8 mouse cellular contexts compared by ENCODE assay signal in the genomic region with DNA sequence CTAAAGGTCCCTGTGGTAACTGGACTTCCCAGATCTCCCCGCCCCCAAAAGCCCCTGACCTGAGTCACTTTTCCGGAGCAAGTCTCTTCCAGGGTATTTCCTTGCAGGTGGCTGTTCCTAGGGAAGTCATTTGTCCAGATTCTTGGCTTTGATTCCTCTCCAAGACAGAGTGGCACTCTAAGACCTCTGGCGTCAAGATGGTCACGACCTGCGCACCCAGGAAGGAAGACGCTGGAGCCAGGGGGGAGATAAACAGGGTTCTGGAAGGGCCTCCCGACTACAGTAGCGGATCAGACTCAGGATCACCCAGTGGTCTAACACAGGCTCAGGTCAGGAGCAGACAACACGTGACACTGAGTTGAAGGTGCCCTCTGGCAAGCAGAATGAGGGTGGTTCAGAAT. TPM values are rescaled to one million over a fixed set of nuclear protein-coding genes. Genes with fewer than 3 reads are reported as not detected.
DNase-seq lines count a peak whose midpoint lies in the region; ATAC-seq lines count a peak whose summit lies in the region.

A gene (minus strand): TSS at position 335 of the 401 bp plus-strand sequence.

- no peak for DNase-seq in gastrocnemius, postnatal 4 days (ENCODE audit: low spot score in 2 of 2)
- no peak for DNase-seq in gastrocnemius, adult 18-20 months (ENCODE audit: low spot score)
- DNase-seq in embryonic facial prominence, embryonic 11.5 days (ENCODE audit: low spot score): no peak
- peak; percentile 17 to 25 for DNase-seq in heart, postnatal 14 days
- DNase-seq in large intestine, adult 2 months (ENCODE audit: low read depth, low spot score): no peak
- peak; percentile 19 for DNase-seq in lung, postnatal 14 days
- no peak for DNase-seq in Muller cell, postnatal 12 days (ENCODE audit: inconsistent ontology term)
- no peak for DNase-seq in right cerebral cortex, postnatal 36 days (ENCODE audit: low spot score in 2 of 2)

- H3K27me3 ChIP-seq in embryonic facial prominence, embryonic 11.5 days (ENCODE audit: control insufficient read depth, insufficient read depth, low read length): no peaks in the 10 kb centered on the region

- intact Hi-C loops in heart, postnatal 14 days (cut with DNase I): loop anchor here (2.0 kb wide), 1 partner anchor 22 kb away; a partner anchor contains a TSS

- no peaks in the 10 kb centered on the region for H3K4me1 ChIP-seq in embryonic facial prominence, embryonic 11.5 days (ENCODE audit: control insufficient read depth, insufficient read depth, low read length)

- ATAC-seq in embryonic facial prominence, embryonic 11.5 days (replicated peaks; ENCODE audit: insufficient number of reproducible peaks, low FRiP score, low TSS enrichment, low read depth): no peak

- peak within 1 kb of the TSS; percentile 57 for H3K4me3 ChIP-seq in embryonic facial prominence, embryonic 11.5 days (ENCODE audit: low read depth, low read length)

- no peaks in the 10 kb centered on the region for H3K36me3 ChIP-seq in embryonic facial prominence, embryonic 11.5 days (replicated peaks; ENCODE audit: control insufficient read depth, insufficient read depth, low read depth, low read length)

- no peaks in the 10 kb centered on the region for H3K9me3 ChIP-seq in embryonic facial prominence, embryonic 11.5 days (replicated peaks; ENCODE audit: control insufficient read depth, low read length)

- H3K9ac ChIP-seq in embryonic facial prominence, embryonic 11.5 days (replicated peaks; ENCODE audit: low read length): peak within 1 kb of the TSS; percentile 56

- H3K4me2 ChIP-seq in embryonic facial prominence, embryonic 11.5 days (ENCODE audit: low read depth, low read length): peak within 1 kb of the TSS; percentile 65

- 0 out of 2 replicates have a peak within 1 kb of the TSS, but pooled peaks have one; percentile 36 for H3K27ac ChIP-seq in embryonic facial prominence, embryonic 11.5 days (replicated peaks; ENCODE audit: low read depth, low read length)

- WGBS in embryonic facial prominence, embryonic 11.5 days: 32% methylated on average over 9 of the region's 9 CpGs
- WGBS in large intestine, adult 2 months: 55% methylated on average over 9 of the region's 9 CpGs

RNA-seq across cellular contexts. Expression of the gene that starts here (rescaled TPM):
- 10 to 100 TPM; 13.6 to 15.2 TPM for total RNA-seq in gastrocnemius, postnatal 4 days (2021)
- 1 to 10 TPM; 2.8 to 4.0 TPM for total RNA-seq in gastrocnemius, adult 18-20 months (2021)
- 7.5 and 9.3 TPM in 2 replicates for polyA plus RNA-seq in embryonic facial prominence, embryonic 11.5 days (2014; fragmentation: Nextera tagmentation; extraction: Ambion mirVana)
- 10 to 100 TPM; 13.7 to 15.5 TPM for total RNA-seq in heart, postnatal 14 days (2021)
- 16.9 and 27.7 TPM in 2 replicates for polyA plus RNA-seq in large intestine, adult 2 months (2012; rRNA removed)

Comparison
In these comparisons a context has a peak if more than half of its experiments do, and no peak if none do; other contexts are left out.
1. DNase-seq: peak in heart, postnatal 14 days (2 of 2) and lung, postnatal 14 days (single experiment); none in gastrocnemius, postnatal 4 days (0 of 2), gastrocnemius, adult 18-20 months (single experiment), embryonic facial prominence, embryonic 11.5 days (single experiment), large intestine, adult 2 months (single experiment), Muller cell, postnatal 12 days (single experiment) and right cerebral cortex, postnatal 36 days (0 of 2).